Mouse (Mus musculus) activated CD4-positive, CD25-positive, alpha-beta regulatory T cell, adult 9 weeks (primary cell): ENCODE data around the gene Alox12. TPM values are rescaled to one million over a fixed set of nuclear protein-coding genes. Genes with fewer than 3 reads are reported as not detected.

ENCODE experiments used
- polyA plus RNA-seq: library from polyadenylated mRNA; unstranded; fragments of 100-300 nt; shearing (Covaris generic); gene quantifications from one replicate; pipeline ENCODE4 v1.2.1, GENCODE M21; 2017

Alox12 gene
- polyA plus RNA-seq, result 0.27 TPM

DNA sequence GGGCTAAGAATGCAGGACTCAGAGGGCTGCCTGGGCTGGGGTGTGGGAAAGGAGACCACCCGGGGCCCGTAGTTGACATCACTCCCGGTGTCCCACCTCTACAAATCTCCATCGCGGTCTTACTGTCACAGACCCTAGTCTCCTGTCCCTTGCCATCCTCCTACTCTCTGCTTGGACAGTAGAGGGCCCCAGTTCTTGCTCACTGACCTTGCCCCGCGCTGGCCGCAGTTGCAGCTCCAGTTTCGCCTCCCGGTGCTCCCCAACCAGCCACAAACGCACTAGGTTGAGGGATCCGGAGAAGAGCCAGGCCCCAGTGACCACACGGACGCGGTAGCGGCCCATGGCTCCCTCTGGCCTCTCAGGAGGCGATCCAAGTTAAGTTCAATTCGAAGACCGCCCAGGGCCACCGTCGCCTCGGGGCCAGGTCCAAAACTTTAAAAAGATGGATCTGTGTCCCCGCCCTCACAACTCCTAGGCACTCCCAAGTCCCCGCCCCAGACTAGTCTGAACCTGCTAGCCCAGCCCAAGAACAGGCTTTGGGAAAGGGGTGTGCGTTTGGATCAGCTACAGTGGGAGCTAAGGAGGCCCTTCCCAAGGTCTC is at the start of gene Alox12:
Alox12 (minus strand) TSS at position 423 of the 601 bp plus-strand sequence.

GRCm38 (mm10) chr11:70239541-70240279 is 15.4 kb downstream of the Alox12 start, which contains the start of the genes Gm21988 and Rnasek:
Gm21988 (minus strand) TSS chr11:70239830.
Rnasek (minus strand) TSS chr11:70239842.

DNA sequence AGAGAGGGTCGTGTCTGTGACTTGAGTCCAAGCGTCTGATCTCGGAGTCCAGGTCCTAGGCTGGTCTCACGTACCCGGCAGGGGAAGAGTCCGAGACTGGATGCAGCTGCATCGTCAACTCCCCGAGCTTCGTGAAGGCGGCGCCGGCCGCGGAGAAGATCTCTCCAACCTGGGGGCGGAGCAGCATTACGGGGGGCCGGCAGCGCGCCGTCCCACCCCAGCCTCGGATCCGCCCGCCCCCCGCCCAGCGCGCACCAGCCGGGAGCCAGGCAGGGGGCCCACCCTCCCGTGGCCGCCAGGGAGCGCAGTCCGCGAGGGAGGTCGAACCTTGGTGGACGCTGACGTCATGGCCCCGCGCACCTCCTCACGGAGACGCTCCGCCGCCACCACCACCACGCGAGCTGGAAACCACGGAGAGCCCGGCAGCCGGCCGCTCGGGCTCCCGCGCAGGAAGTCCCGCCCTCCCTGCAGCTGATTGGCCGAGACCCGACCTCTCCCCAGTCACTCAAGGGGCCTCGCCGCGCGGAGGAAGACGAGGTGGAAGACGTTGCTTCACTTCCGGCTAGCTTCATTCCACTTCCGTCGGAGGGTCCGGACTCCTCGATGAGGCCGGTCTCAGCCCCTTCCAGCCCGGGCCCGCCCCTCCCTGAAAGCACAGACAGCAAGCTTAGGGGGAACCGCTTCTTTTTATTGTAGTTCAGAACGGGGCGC is 17.5 kb downstream of the Alox12 start, which contains the start of gene 0610010K14Rik:
0610010K14Rik (minus strand) TSS at position 458 of the 711 bp plus-strand sequence.

DNA sequence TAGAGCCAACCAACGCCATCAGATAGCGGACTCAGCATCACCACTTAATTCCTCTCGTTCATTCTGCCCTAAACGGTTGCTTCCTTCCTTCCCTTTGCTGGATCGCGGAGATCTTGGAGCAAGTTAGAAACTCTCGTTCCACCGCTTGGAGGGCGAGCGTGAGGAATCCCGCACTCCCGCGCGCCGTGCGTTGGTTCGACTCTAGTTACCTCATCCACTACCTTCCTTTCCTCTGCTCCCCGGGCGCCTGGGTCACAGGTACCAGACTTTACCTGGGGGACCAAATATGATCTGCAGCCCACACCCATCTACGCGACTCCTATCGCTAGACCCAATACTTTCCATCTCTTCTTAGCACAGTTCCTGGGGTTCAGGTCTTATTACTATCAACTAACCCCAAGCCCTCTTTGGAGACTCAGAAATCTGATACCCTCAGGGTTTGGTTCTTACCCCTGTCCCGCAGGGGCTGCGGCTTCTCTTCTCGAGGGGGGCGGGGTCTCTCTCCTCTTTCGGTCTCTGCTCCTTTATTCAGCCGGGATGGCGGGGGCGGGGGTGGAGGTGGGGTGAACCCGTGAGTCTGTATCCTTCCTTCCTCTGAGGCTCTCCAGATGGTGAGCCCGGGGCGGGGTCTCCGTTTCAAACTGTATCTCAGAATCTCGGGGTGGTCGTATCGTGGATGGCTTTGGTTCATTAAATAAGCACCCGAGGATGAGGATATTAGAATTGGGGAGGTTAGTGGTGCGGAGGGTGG is 25.7 kb downstream of the Alox12 start, which contains the start of gene Bcl6b:
Bcl6b (minus strand) TSS at position 539 of the 751 bp plus-strand sequence.

GRCm38 (mm10) chr11:70220731-70221602 is 34.2 kb downstream of the Alox12 start, which contains the start of gene Slc16a13:
Slc16a13 (minus strand) TSS chr11:70221064.

GRCm38 (mm10) chr11:70212423-70212822 is 42.7 kb downstream of the Alox12 start, which contains the start of gene Slc16a11:
Slc16a11 (plus strand) TSS chr11:70212752.

Other genes starting within 250 kb of the Alox12 start
- 120 TPM for gene Acadvl, start 239.9 kb downstream of the Alox12 start, polyA plus RNA-seq
- 9.4 TPM for gene Dlg4, start 238.4 kb downstream of the Alox12 start, polyA plus RNA-seq
- not detected for gene Asgr1, start 201.3 kb downstream of the Alox12 start, polyA plus RNA-seq
- gene Asgr2, start 162.7 kb downstream of the Alox12 start, polyA plus RNA-seq, result not detected
- gene Mgl2, start 125.0 kb downstream of the Alox12 start, polyA plus RNA-seq, result not detected
- not detected for gene Clec10a, start 99.2 kb downstream of the Alox12 start, polyA plus RNA-seq
- gene Slc16a11, start 42.6 kb downstream of the Alox12 start, polyA plus RNA-seq, result 0.24 TPM
- 4.5 TPM for gene Slc16a13, start 34.3 kb downstream of the Alox12 start, polyA plus RNA-seq
- gene Bcl6b, start 25.6 kb downstream of the Alox12 start, polyA plus RNA-seq, result 0.29 TPM
- 187 TPM for gene 0610010K14Rik, start 17.4 kb downstream of the Alox12 start, polyA plus RNA-seq
- 3.3 TPM for gene Gm21988, start 15.5 kb downstream of the Alox12 start, polyA plus RNA-seq
- 281 TPM for gene Rnasek, start 15.5 kb downstream of the Alox12 start, polyA plus RNA-seq
- gene Alox12e, start 67.3 kb upstream of the Alox12 start, polyA plus RNA-seq, result not detected
- gene Alox15, start 96.7 kb upstream of the Alox12 start, polyA plus RNA-seq, result not detected
- gene Pelp1, start 154.7 kb upstream of the Alox12 start, polyA plus RNA-seq, result 12.8 TPM
- 217 TPM for gene Arrb2, start 177.3 kb upstream of the Alox12 start, polyA plus RNA-seq
- gene Med11, start 196.6 kb upstream of the Alox12 start, polyA plus RNA-seq, result 81.1 TPM
- not detected for gene Zmynd15, start 204.1 kb upstream of the Alox12 start, polyA plus RNA-seq
- gene Cxcl16, start 204.6 kb upstream of the Alox12 start, polyA plus RNA-seq, result 0.57 TPM
- gene Tm4sf5, start 249.9 kb upstream of the Alox12 start, polyA plus RNA-seq, result 4.0 TPM